Mouse (Mus musculus): Measurements from ENCODE around the gene Espnl. TPM values are rescaled to one million over a fixed set of nuclear protein-coding genes. Genes with fewer than 3 reads are reported as not detected.
A peak's percentile ranks its signal among the peaks of the same experiment; 100 is the strongest.

The Espnl gene
- polyA plus RNA-seq (2015; fragmentation: Nextera tagmentation; extraction: Ambion mirVana): not detected in 2 replicates

DNA sequence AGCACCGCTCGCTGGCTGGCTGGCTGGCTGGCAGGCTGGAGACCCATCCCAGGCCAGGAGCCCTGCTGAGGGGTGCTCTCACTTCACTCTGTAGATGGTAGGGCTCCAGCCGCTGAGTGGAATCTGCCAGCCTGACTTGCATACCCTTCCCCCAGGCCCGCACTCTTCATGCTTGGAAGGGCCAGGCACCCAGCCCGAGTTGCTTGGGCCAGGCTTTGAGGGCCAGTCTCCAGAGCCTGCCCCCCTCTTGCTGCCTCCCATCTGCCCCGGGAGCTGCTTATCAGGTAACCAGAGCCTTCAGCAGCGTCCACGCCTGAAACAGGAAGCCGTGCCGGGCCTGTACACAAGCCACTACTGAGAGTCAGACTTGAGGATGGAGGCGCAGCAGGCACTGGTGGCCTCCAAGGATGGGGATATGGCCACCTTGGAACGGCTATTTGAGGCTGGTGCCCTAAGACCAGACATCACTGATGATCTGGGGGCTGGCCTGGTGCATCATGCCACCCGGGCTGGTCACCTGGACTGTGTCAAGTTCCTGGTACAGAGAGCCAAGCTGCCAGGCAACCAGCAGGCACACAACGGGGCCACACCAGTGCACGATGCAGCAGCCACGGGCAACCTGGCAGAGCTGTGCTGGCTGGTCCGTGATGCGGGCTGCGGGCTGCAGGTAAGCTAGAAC lies at the start of gene Espnl:
TSS of gene Espnl (plus strand) at position 316 of the 679 bp plus-strand sequence.
- no peak within 1 kb of the TSS for H3K4me3 ChIP-seq (ENCODE audit: low read depth, low read length)
- no peaks in the 10 kb centered on the region for H3K27me3 ChIP-seq (ENCODE audit: control insufficient read depth, insufficient read depth, low read depth, low read length)
- WGBS (ENCODE audit: insufficient replicate concordance): 40% methylated on average over 19 of the region's 19 CpGs
- H3K9me3 ChIP-seq (replicated peaks; ENCODE audit: control insufficient read depth, low read length): no peaks in the 10 kb centered on the region
- H3K9ac ChIP-seq (ENCODE audit: low read depth, low read length): no peak within 1 kb of the TSS
- H3K36me3 ChIP-seq (ENCODE audit: control insufficient read depth, insufficient read depth): no peaks in the 10 kb centered on the region
- H3K27ac ChIP-seq (ENCODE audit: low read length): no peak within 1 kb of the TSS
- H3K4me1 ChIP-seq (ENCODE audit: control insufficient read depth, low read depth, low read length): peaks cover 7% of the 10 kb centered on the region
- peak; percentile 39; the same call in 1 of the 2 replicates for ATAC-seq (ENCODE audit: low read depth)
- no peak within 1 kb of the TSS for H3K4me2 ChIP-seq (ENCODE audit: low read depth, low read length)

DNA sequence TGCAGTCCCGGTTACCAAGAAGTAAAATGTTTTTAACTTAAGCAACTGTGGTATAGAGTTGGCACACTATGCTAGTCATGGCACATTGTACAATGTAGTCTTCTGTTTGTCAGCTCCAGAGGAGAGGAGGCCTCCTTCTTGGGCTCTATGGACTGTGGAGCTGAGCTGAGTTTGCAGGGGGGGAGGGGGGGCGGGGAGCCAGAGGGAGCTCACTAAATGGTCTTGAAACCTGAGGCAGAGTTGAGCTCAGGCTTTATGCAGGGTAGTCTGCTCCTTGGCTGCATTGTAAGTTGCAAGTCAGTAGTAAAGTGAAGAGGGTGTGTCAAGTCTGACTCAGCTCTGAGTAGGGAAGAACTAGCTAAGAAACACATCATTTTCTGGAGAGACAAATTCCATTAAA lies 49.6 kb upstream of the Espnl start:
- 0 out of 2 replicates have a peak, but pooled peaks have one; percentile 32 for ATAC-seq (ENCODE audit: low read depth)
- 93% methylated on average over 2 of the region's 2 CpGs for WGBS (ENCODE audit: insufficient replicate concordance)
- H3K27ac ChIP-seq (ENCODE audit: low read length): no peak overlapping the region
- H3K27me3 ChIP-seq (ENCODE audit: control insufficient read depth, insufficient read depth, low read depth, low read length): no peaks in the 10 kb centered on the region
- H3K36me3 ChIP-seq (ENCODE audit: control insufficient read depth, insufficient read depth): peaks cover 11% of the 10 kb centered on the region
- no peak overlapping the region for H3K9ac ChIP-seq (ENCODE audit: low read depth, low read length)
- no peak overlapping the region for H3K4me3 ChIP-seq (ENCODE audit: low read depth, low read length)
- no peak overlapping the region for H3K4me2 ChIP-seq (ENCODE audit: low read depth, low read length)
- no peaks in the 10 kb centered on the region for H3K9me3 ChIP-seq (replicated peaks; ENCODE audit: control insufficient read depth, low read length)
- no peaks in the 10 kb centered on the region; the same call in 1 of the 2 replicates for H3K4me1 ChIP-seq (ENCODE audit: control insufficient read depth, low read depth, low read length)

DNA sequence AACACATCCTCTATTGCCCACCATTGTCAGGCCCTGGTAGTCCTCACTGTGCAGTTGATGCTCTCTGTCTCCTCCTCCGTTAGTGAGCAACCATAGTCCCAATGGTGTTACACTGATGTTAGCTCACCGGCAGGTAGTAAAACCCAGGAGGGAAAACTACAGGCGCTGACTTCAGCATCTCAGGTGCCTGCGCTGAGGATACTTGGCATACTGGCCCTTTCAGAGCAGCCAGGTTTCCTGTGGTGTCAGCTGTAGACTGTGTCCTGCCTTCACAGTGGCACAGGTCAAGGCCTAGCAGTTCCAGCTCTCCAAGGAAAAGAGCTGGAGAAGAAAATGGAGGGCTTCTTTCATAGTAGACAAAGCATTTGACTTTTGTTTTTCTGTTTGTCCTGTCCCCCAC lies 45.3 kb upstream of the Espnl start:
- Histone ChIP-seq H3K4me2 (ENCODE audit: low read depth, low read length) (no peak overlapping the region), H3K27me3 (ENCODE audit: control insufficient read depth, insufficient read depth, low read depth, low read length) (no peaks in the 10 kb centered on the region), H3K27ac (ENCODE audit: low read length) (no peak overlapping the region), H3K4me1 (ENCODE audit: control insufficient read depth, low read depth, low read length) (peaks cover 3% of the 10 kb centered on the region; the same call in 1 of the 2 replicates), H3K9ac (ENCODE audit: low read depth, low read length) (no peak overlapping the region), H3K9me3 (replicated peaks; ENCODE audit: control insufficient read depth, low read length) (no peaks in the 10 kb centered on the region), H3K36me3 (ENCODE audit: control insufficient read depth, insufficient read depth) (peaks cover 25% of the 10 kb centered on the region), H3K4me3 (ENCODE audit: low read depth, low read length) (no peak overlapping the region)
- 80% methylated on average over 4 of the region's 4 CpGs for WGBS (ENCODE audit: insufficient replicate concordance)
- ATAC-seq (ENCODE audit: low read depth): no peak

DNA sequence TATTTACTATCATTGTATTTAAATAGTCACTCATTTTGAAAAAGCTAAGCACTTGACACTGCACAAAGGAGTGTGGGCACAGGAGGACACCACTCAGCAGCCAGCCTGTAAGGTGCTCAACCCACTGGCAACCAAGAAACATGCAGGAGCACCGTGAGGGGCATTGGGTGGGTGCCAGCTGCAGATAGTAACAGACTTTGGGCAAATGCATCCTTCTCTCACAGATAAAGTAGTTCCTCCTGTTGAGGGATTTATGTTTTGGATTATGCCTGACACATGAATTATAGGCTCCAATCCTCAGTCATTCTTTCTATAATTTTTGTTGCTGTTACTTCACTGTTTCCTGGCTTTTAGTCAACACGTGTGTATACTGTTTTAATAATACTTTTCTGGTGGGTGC lies 44.4 kb upstream of the Espnl start:
- Histone ChIP-seq H3K4me3 (ENCODE audit: low read depth, low read length) (no peak overlapping the region), H3K36me3 (ENCODE audit: control insufficient read depth, insufficient read depth) (peaks cover 25% of the 10 kb centered on the region), H3K9ac (ENCODE audit: low read depth, low read length) (no peak overlapping the region), H3K4me2 (ENCODE audit: low read depth, low read length) (no peak overlapping the region), H3K9me3 (replicated peaks; ENCODE audit: control insufficient read depth, low read length) (no peaks in the 10 kb centered on the region), H3K27me3 (ENCODE audit: control insufficient read depth, insufficient read depth, low read depth, low read length) (no peaks in the 10 kb centered on the region), H3K27ac (ENCODE audit: low read length) (no peak overlapping the region), H3K4me1 (ENCODE audit: control insufficient read depth, low read depth, low read length) (peaks cover 3% of the 10 kb centered on the region; the same call in 1 of the 2 replicates)
- 56% methylated on average over 2 of the region's 2 CpGs for WGBS (ENCODE audit: insufficient replicate concordance)
- no peak for ATAC-seq (ENCODE audit: low read depth)

DNA sequence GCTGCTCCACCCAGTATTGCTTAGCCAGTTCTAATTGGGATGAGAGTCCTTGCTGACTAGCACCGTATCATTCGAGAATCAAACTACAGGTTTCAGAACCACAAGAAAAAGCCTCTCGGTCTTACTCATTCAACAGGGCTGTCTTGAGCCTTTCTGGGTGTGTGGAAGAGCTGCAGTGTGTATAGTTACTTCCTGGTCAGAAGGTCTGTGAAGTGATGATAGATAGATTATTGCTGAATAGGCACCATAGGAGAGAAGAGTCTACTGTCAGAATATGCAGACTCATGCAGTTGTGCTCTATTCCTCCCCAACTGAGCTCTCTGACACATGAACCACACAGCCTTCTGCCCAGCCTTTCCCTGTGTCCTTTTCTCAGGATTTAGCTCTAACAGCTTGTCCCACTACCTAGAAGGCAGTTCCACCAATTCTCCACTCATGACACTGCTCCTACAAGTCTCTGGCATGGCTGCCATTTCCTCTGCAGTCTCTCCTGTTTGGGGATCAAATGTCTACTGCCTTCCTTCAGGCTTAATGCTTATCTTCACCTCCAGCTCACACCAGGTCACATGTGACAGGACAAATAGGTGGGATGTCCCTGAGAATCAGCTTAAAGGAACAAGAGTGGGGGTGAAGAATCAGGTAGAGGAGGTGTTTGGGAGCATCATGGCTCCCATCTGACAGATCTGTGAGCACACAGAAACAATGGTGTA lies 43.3 kb upstream of the Espnl start:
- peak; percentile 85 for ATAC-seq (ENCODE audit: low read depth)
- H3K4me1 ChIP-seq (ENCODE audit: control insufficient read depth, low read depth, low read length): peaks cover 3% of the 10 kb centered on the region; the same call in 1 of the 2 replicates
- no peak overlapping the region for H3K9ac ChIP-seq (ENCODE audit: low read depth, low read length)
- peak overlapping the region; percentile 73 for H3K27ac ChIP-seq (ENCODE audit: low read length)
- H3K4me3 ChIP-seq (ENCODE audit: low read depth, low read length): no peak overlapping the region
- H3K9me3 ChIP-seq (replicated peaks; ENCODE audit: control insufficient read depth, low read length): no peaks in the 10 kb centered on the region
- H3K4me2 ChIP-seq (ENCODE audit: low read depth, low read length): no peak overlapping the region
- WGBS (ENCODE audit: insufficient replicate concordance): 75% methylated on average over 3 of the region's 3 CpGs
- no peaks in the 10 kb centered on the region for H3K27me3 ChIP-seq (ENCODE audit: control insufficient read depth, insufficient read depth, low read depth, low read length)
- H3K36me3 ChIP-seq (ENCODE audit: control insufficient read depth, insufficient read depth): peaks cover 25% of the 10 kb centered on the region

DNA sequence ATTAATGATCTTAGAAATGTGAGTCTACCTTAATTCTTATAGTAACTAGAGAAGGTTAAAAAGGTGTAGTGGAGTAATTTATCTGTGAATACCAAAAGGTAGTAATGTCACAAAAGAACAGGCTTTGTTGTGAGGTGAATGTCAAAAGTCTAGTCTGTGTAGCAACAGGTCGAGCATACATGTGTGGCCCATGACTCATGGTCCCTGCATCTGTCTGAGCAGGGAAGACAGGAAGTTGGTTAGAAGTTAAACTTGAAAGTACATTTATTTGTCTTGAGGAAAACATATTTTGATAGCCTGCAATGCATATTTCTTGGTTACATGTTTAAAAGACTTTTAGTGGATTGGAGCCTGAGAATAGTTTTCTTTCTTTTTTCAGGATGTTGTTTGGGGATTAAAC lies 42.7 kb upstream of the Espnl start:
- H3K27ac ChIP-seq (ENCODE audit: low read length): peak overlapping the region; percentile 73
- WGBS (ENCODE audit: insufficient replicate concordance): 72% methylated on average over 1 of the region's 1 CpGs
- peaks cover 3% of the 10 kb centered on the region; the same call in 1 of the 2 replicates for H3K4me1 ChIP-seq (ENCODE audit: control insufficient read depth, low read depth, low read length)
- peaks cover 25% of the 10 kb centered on the region for H3K36me3 ChIP-seq (ENCODE audit: control insufficient read depth, insufficient read depth)
- no peak overlapping the region for H3K4me2 ChIP-seq (ENCODE audit: low read depth, low read length)
- no peak overlapping the region for H3K4me3 ChIP-seq (ENCODE audit: low read depth, low read length)
- no peak overlapping the region for H3K9ac ChIP-seq (ENCODE audit: low read depth, low read length)
- no peak for ATAC-seq (ENCODE audit: low read depth)
- H3K27me3 ChIP-seq (ENCODE audit: control insufficient read depth, insufficient read depth, low read depth, low read length): no peaks in the 10 kb centered on the region
- H3K9me3 ChIP-seq (replicated peaks; ENCODE audit: control insufficient read depth, low read length): no peaks in the 10 kb centered on the region

DNA sequence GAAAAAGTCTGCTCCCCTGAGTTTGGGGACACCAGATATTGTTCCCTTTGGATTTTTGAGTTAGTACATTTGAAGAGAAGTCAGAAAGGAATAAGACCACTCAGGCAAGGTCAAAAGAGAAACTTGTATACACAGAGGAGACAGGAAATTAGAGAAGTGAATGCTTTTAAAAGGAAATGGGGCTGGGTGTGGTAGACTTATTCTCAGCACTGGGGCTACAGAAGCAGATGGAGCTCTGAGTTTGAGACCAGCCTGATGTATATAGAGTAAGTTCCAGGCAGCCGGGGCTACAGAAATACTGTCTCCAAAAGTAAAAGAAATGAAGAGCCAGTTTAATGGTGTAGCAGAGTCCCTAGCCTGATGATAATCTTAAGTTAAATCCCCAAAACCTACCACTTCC lies 39.3 kb upstream of the Espnl start:
- peaks cover 3% of the 10 kb centered on the region; the same call in 1 of the 2 replicates for H3K4me1 ChIP-seq (ENCODE audit: control insufficient read depth, low read depth, low read length)
- H3K36me3 ChIP-seq (ENCODE audit: control insufficient read depth, insufficient read depth): peaks cover 23% of the 10 kb centered on the region
- H3K4me2 ChIP-seq (ENCODE audit: low read depth, low read length): no peak overlapping the region
- WGBS (ENCODE audit: insufficient replicate concordance): 67% methylated on average over 1 of the region's 1 CpGs
- H3K27ac ChIP-seq (ENCODE audit: low read length): no peak overlapping the region
- H3K9ac ChIP-seq (ENCODE audit: low read depth, low read length): no peak overlapping the region
- no peak for ATAC-seq (ENCODE audit: low read depth)
- H3K27me3 ChIP-seq (ENCODE audit: control insufficient read depth, insufficient read depth, low read depth, low read length): no peaks in the 10 kb centered on the region
- no peaks in the 10 kb centered on the region for H3K9me3 ChIP-seq (replicated peaks; ENCODE audit: control insufficient read depth, low read length)
- no peak overlapping the region for H3K4me3 ChIP-seq (ENCODE audit: low read depth, low read length)

DNA sequence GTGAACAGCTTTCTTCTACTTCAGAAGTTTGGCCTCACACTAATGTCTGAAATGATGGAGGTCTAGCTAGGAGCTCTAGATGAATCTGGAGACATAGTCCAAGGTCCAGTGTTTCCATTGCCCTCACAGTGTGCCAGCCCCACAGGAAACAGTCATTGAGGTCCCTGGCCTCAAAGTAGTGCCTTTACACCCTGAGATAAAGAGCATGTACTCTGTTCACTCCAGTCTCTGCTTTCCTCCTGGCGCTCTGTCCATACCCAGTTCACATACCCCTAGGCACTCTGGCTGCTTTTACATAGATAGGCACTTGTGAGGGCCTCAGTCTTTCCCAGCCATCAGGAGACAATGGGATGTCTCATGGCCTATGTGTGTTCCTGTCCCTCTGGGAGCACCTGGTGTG lies 32.5 kb upstream of the Espnl start:
- Histone ChIP-seq H3K4me3 (ENCODE audit: low read depth, low read length) (no peak overlapping the region), H3K4me1 (ENCODE audit: control insufficient read depth, low read depth, low read length) (no peaks in the 10 kb centered on the region), H3K27me3 (ENCODE audit: control insufficient read depth, insufficient read depth, low read depth, low read length) (no peaks in the 10 kb centered on the region), H3K4me2 (ENCODE audit: low read depth, low read length) (no peak overlapping the region), H3K9ac (ENCODE audit: low read depth, low read length) (no peak overlapping the region), H3K9me3 (replicated peaks; ENCODE audit: control insufficient read depth, low read length) (no peaks in the 10 kb centered on the region), H3K36me3 (ENCODE audit: control insufficient read depth, insufficient read depth) (peaks cover 9% of the 10 kb centered on the region; the same call in 1 of the 2 replicates), H3K27ac (ENCODE audit: low read length) (no peak overlapping the region)
- 82% methylated on average over 1 of the region's 1 CpGs for whole genome bisulfite sequencing (ENCODE audit: insufficient replicate concordance)
- no peak for ATAC-seq (ENCODE audit: low read depth)
